Mouse (Mus musculus): Measurements from ENCODE around the gene Gm14288.
"Not testable (repeated sequence)": the region's sequence is repeated elsewhere in the genome, so short reads cannot be mapped to it uniquely, and the experiment has no call there.

The Gm14288 gene

DNA sequence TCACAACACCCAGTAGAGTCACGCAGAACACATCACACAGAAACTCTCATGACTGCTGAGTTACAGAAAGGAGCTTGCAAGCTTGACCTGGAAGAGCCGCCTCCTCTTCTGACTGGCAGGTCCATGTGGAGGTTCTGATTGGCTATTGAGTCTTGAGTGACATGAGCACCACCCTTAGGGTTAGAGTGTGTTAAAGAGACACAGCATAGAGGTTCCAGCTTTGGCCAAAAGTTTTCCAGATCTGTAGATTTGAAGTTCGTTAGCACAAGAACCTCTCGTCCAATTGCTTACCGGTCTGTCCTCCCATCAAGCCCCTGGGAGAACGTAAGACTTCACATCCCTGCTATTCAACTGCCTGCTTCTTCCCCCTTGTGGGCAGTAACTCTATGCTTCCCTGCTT is at the start of gene Gm14288:
Gene Gm14288 (minus strand): TSS at position 101 of the 400 bp plus-strand sequence.
- not testable (repeated sequence) for DNase-seq (ENCODE audit: low spot score)

- not testable (repeated sequence) for DNase-seq (ENCODE audit: low spot score)
Measured at GRCm38 (mm10) chr2:175741237-175741636, 59.7 kb downstream of the Gm14288 start, which contains the start of gene Gm2007. Gene Gm2007 (plus strand): TSS chr2:175741537.
